18 mouse cellular contexts compared by ENCODE assay signal in genomic region chr11:99573164-99573563, GRCm38 (mm10). TPM values are rescaled to one million over a fixed set of nuclear protein-coding genes. Genes with fewer than 3 reads are reported as not detected.
"Had no signal": no experiment of that assay in that cellular context is flagged by ENCODE, and none has a peak within 500 bp of the region (broad histone marks: within the 10 kb centered on the region; RNA-seq: fewer than 3 reads in every experiment).

No protein-coding gene starts in this region.

- ATAC-seq: intestine, embryonic 16.5 days; midbrain, embryonic 15.5 days had no signal

- H3K9ac ChIP-seq: liver, embryonic 15.5 days; lung, embryonic 14.5 days; neural tube, embryonic 13.5 days had no signal

- H3K4me3 ChIP-seq: limb, embryonic 10.5 days; liver, embryonic 15.5 days; midbrain, embryonic 15.5 days had no signal

- H3K36me3 ChIP-seq: limb, embryonic 10.5 days; liver, embryonic 15.5 days; midbrain, embryonic 15.5 days; neural tube, embryonic 13.5 days had no signal

- H3K27ac ChIP-seq: limb, embryonic 10.5 days; liver, embryonic 15.5 days; midbrain, embryonic 15.5 days; neural tube, embryonic 13.5 days had no signal

- DNase-seq: kidney, adult 2 months; kidney, postnatal 36 days; layer of hippocampus, adult 9-11 months; lung, embryonic 14.5 days; lung, postnatal 10 days; lung, postnatal 4 days; retina, postnatal 1 day; right cerebral cortex, postnatal 25 days had no signal

- H3K4me1 ChIP-seq: limb, embryonic 10.5 days; liver, embryonic 15.5 days; midbrain, embryonic 15.5 days; neural tube, embryonic 13.5 days had no signal

- H3K9me3 ChIP-seq: limb, embryonic 10.5 days; liver, embryonic 15.5 days; midbrain, embryonic 15.5 days; neural tube, embryonic 13.5 days had no signal

- H3K4me2 ChIP-seq: liver, embryonic 15.5 days had no signal

- H3K27me3 ChIP-seq: liver, embryonic 15.5 days; midbrain, embryonic 15.5 days; neural tube, embryonic 13.5 days had no signal

RNA-seq across cellular contexts. Expression of gene Krtap3-1, which starts 6.7 kb away (rescaled TPM):
- polyA plus RNA-seq: intestine, embryonic 16.5 days; kidney, adult 2 months; kidney, embryonic 16.5 days; limb, embryonic 10.5 days; limb, embryonic 14.5 days; liver, embryonic 11.5 days; liver, embryonic 15.5 days; lung, embryonic 14.5 days; midbrain, embryonic 15.5 days; neural tube, embryonic 13.5 days; stomach, embryonic 16.5 days had no signal

RNA-seq across cellular contexts. Expression of gene Krtap1-5, which starts 7.7 kb away (rescaled TPM):
- polyA plus RNA-seq: intestine, embryonic 16.5 days; kidney, adult 2 months; kidney, embryonic 16.5 days; limb, embryonic 10.5 days; limb, embryonic 14.5 days; liver, embryonic 11.5 days; liver, embryonic 15.5 days; lung, embryonic 14.5 days; midbrain, embryonic 15.5 days; neural tube, embryonic 13.5 days; small intestine, adult 2 months; stomach, embryonic 16.5 days had no signal

RNA-seq across cellular contexts. Expression of gene Krtap1-4, which starts 10.3 kb away (rescaled TPM):
- polyA plus RNA-seq: intestine, embryonic 16.5 days; kidney, adult 2 months; kidney, embryonic 16.5 days; limb, embryonic 10.5 days; limb, embryonic 14.5 days; liver, embryonic 11.5 days; liver, embryonic 15.5 days; lung, embryonic 14.5 days; midbrain, embryonic 15.5 days; neural tube, embryonic 13.5 days; small intestine, adult 2 months; stomach, embryonic 16.5 days had no signal

RNA-seq across cellular contexts. Expression of gene Gm11939, which starts 13.9 kb away (rescaled TPM):
- polyA plus RNA-seq: intestine, embryonic 16.5 days; kidney, adult 2 months; kidney, embryonic 16.5 days; limb, embryonic 10.5 days; limb, embryonic 14.5 days; liver, embryonic 11.5 days; liver, embryonic 15.5 days; lung, embryonic 14.5 days; midbrain, embryonic 15.5 days; neural tube, embryonic 13.5 days; small intestine, adult 2 months; stomach, embryonic 16.5 days had no signal

RNA-seq across cellular contexts. Expression of gene Krtap3-2, which starts 16.5 kb away (rescaled TPM):
- polyA plus RNA-seq: intestine, embryonic 16.5 days; kidney, adult 2 months; kidney, embryonic 16.5 days; limb, embryonic 10.5 days; limb, embryonic 14.5 days; liver, embryonic 11.5 days; liver, embryonic 15.5 days; lung, embryonic 14.5 days; midbrain, embryonic 15.5 days; neural tube, embryonic 13.5 days; small intestine, adult 2 months; stomach, embryonic 16.5 days had no signal
